ENCODE assay signal across 19 mouse cellular contexts in genomic region chr4:22924181-22924580, GRCm38 (mm10).
DNase-seq lines count a peak whose midpoint lies in the region; ATAC-seq lines count a peak whose summit lies in the region.
"Had no signal": no experiment of that assay in that cellular context is flagged by ENCODE, and none has a peak within 500 bp of the region (broad histone marks: within the 10 kb centered on the region; RNA-seq: fewer than 3 reads in every experiment).

No protein-coding gene starts in this region.

- peak; percentile 9 for DNase-seq in gastrocnemius, adult 18-20 months (ENCODE audit: low spot score)
- no peak for DNase-seq in gastrocnemius, postnatal 10 days
- peak; percentile 41 for DNase-seq in midbrain, embryonic 11.5 days (ENCODE audit: low spot score, missing footprints)
- peak; percentile 59 to 79 for DNase-seq in left cerebral cortex, adult 9 months (ENCODE audit: low spot score in 2 of 2)
- no peak for DNase-seq in adrenal gland, postnatal 25 days
- DNase-seq in embryo, embryonic 10.5 days (ENCODE audit: low spot score): no peak
- no peak for DNase-seq in lung, postnatal 4 days
- DNase-seq: cerebellum, postnatal 10 days; kidney, postnatal 14 days; thymus, postnatal 25 days had no signal

- H3K27me3 ChIP-seq in midbrain, embryonic 11.5 days (ENCODE audit: control insufficient read depth, insufficient read depth, low read length): no peaks in the 10 kb centered on the region
- no peaks in the 10 kb centered on the region for H3K27me3 ChIP-seq in midbrain, embryonic 16.5 days (ENCODE audit: control insufficient read depth, insufficient read depth, low read depth, low read length)
- H3K27me3 ChIP-seq: embryonic facial prominence, embryonic 12.5 days; hindbrain, embryonic 13.5 days; lung, embryonic 15.5 days; megakaryocyte, embryonic 14.5 days; neural tube, embryonic 15.5 days; stomach, embryonic 15.5 days had no signal

- 89% methylated on average over 8 of the region's 8 CpGs for WGBS in midbrain, embryonic 11.5 days
- 90% methylated on average over 8 of the region's 8 CpGs for WGBS in midbrain, embryonic 16.5 days

- no peaks in the 10 kb centered on the region for H3K4me1 ChIP-seq in midbrain, embryonic 11.5 days (ENCODE audit: control insufficient read depth, insufficient read depth, low read length)
- no peaks in the 10 kb centered on the region for H3K4me1 ChIP-seq in midbrain, embryonic 16.5 days (ENCODE audit: control insufficient read depth, insufficient read depth, low read length)
- H3K4me1 ChIP-seq: embryonic facial prominence, embryonic 12.5 days; lung, embryonic 15.5 days; megakaryocyte, embryonic 14.5 days; neural tube, embryonic 15.5 days; stomach, embryonic 15.5 days had no signal

- H3K27ac ChIP-seq in midbrain, embryonic 11.5 days (ENCODE audit: low read depth, low read length): no peak overlapping the region
- no peak overlapping the region for H3K27ac ChIP-seq in midbrain, embryonic 16.5 days (ENCODE audit: low read length)
- H3K27ac ChIP-seq: embryonic facial prominence, embryonic 12.5 days; forebrain, embryonic 10.5 days; hindbrain, embryonic 13.5 days; lung, embryonic 15.5 days; neural tube, embryonic 15.5 days; stomach, embryonic 15.5 days had no signal

- no peak overlapping the region for H3K4me3 ChIP-seq in midbrain, embryonic 11.5 days (ENCODE audit: low read depth, low read length)
- H3K4me3 ChIP-seq in midbrain, embryonic 16.5 days (ENCODE audit: low read depth, low read length): no peak overlapping the region
- H3K4me3 ChIP-seq: embryonic facial prominence, embryonic 12.5 days; forebrain, embryonic 10.5 days; hindbrain, embryonic 13.5 days; lung, embryonic 15.5 days; megakaryocyte, embryonic 14.5 days; neural tube, embryonic 15.5 days; stomach, embryonic 15.5 days had no signal

- no peak overlapping the region for H3K9ac ChIP-seq in midbrain, embryonic 11.5 days (ENCODE audit: low read length)
- H3K9ac ChIP-seq in midbrain, embryonic 16.5 days (ENCODE audit: low read depth, low read length): no peak overlapping the region
- H3K9ac ChIP-seq: embryonic facial prominence, embryonic 12.5 days; hindbrain, embryonic 13.5 days; lung, embryonic 15.5 days; neural tube, embryonic 15.5 days; stomach, embryonic 15.5 days had no signal

- ATAC-seq in midbrain, embryonic 11.5 days (ENCODE audit: low FRiP score): no peak
- no peak for ATAC-seq in midbrain, embryonic 16.5 days
- ATAC-seq: intestine, embryonic 16.5 days had no signal

- no peaks in the 10 kb centered on the region for H3K9me3 ChIP-seq in midbrain, embryonic 11.5 days (ENCODE audit: control insufficient read depth, low read length)
- no peaks in the 10 kb centered on the region for H3K9me3 ChIP-seq in midbrain, embryonic 16.5 days (replicated peaks; ENCODE audit: control insufficient read depth, low read length, poor library complexity, severe bottlenecking)
- H3K9me3 ChIP-seq: embryonic facial prominence, embryonic 12.5 days; forebrain, embryonic 10.5 days; hindbrain, embryonic 13.5 days; lung, embryonic 15.5 days; neural tube, embryonic 15.5 days; stomach, embryonic 15.5 days had no signal

- no peaks in the 10 kb centered on the region for H3K36me3 ChIP-seq in midbrain, embryonic 11.5 days (ENCODE audit: control insufficient read depth, insufficient read depth, low read length)
- no peaks in the 10 kb centered on the region for H3K36me3 ChIP-seq in midbrain, embryonic 16.5 days (ENCODE audit: control insufficient read depth, insufficient read depth, low read length)
- H3K36me3 ChIP-seq: embryonic facial prominence, embryonic 12.5 days; forebrain, embryonic 10.5 days; hindbrain, embryonic 13.5 days; lung, embryonic 15.5 days; neural tube, embryonic 15.5 days; stomach, embryonic 15.5 days had no signal

- no peak overlapping the region for H3K4me2 ChIP-seq in midbrain, embryonic 11.5 days
- no peak overlapping the region for H3K4me2 ChIP-seq in midbrain, embryonic 16.5 days (ENCODE audit: low read length)
- H3K4me2 ChIP-seq: embryonic facial prominence, embryonic 12.5 days; hindbrain, embryonic 13.5 days; lung, embryonic 15.5 days; neural tube, embryonic 15.5 days; stomach, embryonic 15.5 days had no signal

Comparison
In these comparisons a context has a peak if more than half of its experiments do, and no peak if none do; other contexts are left out.
1. DNase-seq: peak in gastrocnemius, adult 18-20 months (single experiment), midbrain, embryonic 11.5 days (single experiment) and left cerebral cortex, adult 9 months (2 of 2); none in gastrocnemius, postnatal 10 days (single experiment), adrenal gland, postnatal 25 days (single experiment), embryo, embryonic 10.5 days (single experiment) and lung, postnatal 4 days (0 of 2).